Mouse (Mus musculus): ENCODE measurements around the gene Zic5.

The Zic5 gene

DNA sequence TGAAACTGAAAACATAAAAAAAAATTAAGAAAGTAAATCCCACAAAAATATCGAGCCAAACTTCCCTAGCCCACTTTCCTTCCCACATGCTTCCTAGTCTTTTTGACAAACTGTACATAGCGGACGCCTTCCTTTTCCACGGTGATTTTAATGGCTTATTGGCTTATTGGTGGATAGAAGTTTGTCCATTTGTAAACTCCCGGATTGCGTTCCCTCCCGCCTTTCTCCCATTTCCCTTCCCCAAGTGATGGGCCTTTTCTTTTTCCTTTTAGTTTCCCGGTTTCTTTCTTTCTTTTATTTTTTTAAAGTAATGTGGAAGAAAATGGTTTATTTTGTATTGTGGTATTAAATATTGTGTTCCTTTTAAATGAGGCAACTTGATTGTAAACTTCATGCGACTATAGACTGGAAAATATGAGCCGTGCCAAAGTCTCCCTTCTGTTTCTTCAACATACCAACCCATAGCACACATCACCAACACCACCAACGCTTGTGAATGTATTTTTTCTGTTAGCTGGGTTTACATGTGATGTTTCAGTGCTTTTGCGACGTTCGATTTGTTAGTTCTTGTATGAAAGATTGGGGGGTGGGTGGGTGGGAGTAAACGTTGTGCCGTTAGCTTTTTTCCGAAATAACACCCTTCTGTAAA lies 14.1 kb upstream of the Zic5 start:
- DNase-seq (ENCODE audit: low read depth): no peak

DNA sequence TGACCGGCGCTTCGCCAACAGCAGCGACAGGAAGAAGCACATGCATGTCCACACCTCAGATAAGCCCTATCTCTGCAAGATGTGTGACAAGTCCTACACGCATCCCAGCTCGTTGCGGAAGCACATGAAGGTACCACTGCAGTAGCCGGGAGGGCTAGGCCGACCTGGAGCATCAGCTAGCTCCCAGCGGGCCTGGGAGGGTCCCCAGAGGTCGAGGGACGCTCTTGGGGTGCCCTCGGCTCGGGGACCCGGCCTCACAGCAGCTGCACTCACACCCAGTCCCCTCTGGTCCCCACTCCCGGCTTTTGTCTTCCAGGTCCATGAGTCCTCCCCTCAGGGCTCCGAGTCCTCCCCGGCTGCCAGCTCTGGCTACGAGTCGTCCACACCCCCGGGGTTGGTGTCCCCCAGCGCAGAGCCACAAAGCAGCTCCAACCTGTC lies 13.1 kb upstream of the Zic5 start:
- DNase-seq (ENCODE audit: low read depth): no peak

DNA sequence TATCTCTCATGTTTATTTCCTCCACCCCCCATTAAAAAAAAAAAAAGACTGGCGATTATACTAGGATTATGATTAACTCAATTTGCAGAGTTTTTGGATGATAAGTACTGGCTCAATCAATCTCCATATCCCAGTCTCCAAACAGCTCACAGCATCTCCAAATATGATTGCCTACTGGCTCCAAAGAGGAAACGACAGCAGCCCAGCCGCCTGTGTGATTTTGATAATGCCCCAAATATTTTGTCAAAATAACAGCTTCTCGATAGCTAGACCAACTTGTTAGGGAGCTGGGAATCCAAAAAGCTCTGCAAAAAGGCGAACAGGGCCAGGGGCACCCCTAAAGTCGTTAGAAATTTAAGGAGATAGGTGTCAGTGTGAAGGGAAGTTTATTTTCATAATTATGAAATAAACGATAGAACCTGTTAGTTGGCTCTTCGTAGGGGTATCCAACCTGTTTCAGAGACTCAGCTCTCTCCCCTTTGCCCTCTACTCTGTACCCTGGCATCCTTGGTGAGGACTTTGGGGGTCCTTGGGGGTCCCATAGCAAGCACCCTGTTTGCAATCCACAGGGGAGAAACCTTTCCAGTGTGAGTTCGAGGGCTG lies 12.6 kb upstream of the Zic5 start:
- no peak for DNase-seq (ENCODE audit: low read depth)

DNA sequence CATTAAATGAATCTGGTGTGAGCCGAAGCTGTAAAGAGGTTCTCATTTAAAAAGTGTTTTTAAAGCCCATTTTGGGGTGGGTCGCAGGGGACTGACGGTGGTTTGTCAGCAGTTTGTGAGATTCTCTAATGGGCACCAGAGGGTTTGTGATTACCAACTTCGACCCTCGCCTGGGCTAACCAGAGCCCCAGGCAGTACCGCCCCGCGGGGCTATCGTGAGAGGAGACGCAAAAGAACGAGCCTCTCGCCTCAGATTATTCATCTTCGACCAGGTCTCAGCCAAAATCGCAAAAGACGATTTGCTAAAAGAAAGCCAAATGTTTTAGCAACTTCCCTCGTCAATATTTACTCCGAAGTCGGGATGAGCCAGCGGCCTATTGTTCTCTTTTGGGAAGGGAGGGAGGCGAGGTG lies 11.8 kb upstream of the Zic5 start:
- no peak for DNase-seq (ENCODE audit: low read depth)

DNA sequence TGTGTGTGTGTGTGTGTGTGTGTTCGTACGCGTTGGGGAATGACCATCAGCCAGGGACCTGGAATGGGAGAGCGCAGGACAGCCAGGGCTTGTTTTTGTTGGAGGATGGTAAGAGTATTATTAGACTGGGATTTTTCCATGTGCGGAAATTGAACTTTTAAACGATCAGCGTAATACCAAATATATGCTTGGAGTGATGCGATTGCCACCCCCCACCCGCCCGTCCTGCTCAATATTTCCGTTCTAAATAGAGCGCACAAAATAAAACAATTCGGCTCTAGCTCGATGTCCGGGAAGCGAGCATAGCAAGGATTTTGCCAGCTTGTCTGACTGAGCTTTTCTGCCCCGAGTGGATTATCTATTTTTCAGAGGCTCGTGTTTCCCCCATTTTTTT lies 11.3 kb upstream of the Zic5 start:
- DNase-seq (ENCODE audit: low read depth): no peak

DNA sequence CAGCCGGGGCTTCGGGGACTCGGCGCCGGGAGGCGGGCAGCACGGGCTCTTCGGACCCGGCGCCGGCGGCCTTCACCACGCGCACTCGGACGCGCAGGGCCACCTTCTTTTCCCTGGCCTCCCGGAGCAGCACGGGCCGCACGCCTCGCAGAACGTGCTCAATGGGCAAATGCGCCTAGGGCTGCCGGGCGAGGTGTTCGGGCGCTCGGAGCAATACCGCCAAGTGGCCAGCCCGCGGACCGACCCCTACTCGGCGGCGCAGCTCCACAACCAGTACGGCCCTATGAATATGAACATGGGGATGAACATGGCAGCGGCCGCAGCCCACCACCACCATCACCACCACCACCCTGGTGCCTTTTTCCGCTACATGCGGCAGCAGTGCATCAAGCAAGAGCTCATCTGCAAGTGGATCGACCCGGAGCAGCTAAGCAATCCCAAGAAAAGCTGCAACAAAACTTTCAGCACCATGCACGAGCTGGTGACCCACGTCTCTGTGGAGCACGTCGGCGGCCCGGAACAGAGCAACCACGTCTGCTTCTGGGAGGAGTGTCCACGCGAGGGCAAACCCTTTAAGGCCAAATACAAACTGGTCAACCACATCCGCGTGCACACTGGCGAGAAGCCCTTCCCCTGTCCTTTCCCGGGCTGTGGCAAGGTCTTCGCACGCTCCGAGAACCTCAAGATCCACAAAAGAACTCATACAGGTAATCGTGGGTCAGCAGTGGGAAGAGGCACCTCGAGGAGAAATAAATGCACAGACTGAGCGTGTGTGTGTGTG lies 10.8 kb upstream of the Zic5 start:
- DNase-seq (ENCODE audit: low read depth): no peak

DNA sequence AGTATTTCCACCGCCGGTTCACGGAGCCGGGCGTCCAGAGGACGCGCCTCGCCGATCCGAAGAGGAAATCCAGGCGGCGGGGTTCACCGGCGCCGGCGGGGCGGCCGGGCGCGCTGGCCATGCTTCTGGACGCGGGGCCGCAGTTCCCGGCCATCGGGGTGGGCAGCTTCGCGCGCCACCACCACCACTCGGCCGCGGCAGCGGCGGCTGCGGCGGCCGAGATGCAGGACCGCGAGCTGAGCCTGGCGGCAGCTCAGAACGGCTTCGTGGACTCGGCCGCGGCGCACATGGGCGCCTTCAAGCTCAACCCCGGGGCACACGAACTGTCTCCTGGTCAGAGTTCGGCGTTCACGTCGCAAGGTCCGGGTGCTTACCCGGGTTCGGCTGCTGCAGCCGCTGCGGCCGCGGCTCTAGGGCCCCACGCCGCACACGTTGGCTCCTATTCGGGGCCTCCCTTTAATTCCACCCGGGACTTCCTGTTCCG lies 10.1 kb upstream of the Zic5 start:
- DNase-seq (ENCODE audit: low read depth): no peak

DNA sequence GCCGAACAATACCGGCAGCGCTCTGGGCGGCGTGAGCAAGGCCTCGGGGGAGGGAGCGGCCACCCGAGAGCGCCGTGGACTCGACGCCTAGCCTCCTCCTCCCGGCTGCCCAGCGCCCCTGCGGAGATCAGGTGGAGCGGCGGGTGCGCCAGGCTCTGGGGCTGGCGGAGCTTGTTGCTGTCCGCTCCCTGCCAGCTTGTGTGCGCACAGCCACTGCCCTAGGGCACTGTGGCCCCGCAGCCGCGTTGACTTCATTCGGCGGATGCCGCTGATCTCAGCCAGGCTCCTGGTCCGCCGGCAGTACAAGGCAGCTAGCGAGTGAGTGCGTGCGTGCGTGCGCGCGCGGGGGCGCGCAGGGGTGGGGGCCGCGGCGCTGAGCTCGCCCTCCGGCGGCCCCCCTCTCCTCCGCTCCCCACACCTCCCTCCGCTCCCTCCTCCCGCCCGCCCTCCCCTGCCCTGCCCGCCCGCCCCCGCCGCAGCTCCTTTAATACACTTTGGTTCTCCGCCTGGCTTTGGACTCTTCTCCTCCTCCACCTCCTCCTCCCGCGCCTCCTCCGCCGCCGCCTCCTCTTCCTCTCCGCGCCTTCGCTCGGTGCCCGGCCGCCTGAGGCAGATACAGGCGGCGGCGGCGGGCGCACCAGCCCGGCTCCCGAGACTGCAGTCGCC lies 9.5 kb upstream of the Zic5 start, which contains the start of gene Zic2:
Gene Zic2 (plus strand): TSS at position 545 of the 666 bp plus-strand sequence.
- DNase-seq (ENCODE audit: low read depth): no peak

DNA sequence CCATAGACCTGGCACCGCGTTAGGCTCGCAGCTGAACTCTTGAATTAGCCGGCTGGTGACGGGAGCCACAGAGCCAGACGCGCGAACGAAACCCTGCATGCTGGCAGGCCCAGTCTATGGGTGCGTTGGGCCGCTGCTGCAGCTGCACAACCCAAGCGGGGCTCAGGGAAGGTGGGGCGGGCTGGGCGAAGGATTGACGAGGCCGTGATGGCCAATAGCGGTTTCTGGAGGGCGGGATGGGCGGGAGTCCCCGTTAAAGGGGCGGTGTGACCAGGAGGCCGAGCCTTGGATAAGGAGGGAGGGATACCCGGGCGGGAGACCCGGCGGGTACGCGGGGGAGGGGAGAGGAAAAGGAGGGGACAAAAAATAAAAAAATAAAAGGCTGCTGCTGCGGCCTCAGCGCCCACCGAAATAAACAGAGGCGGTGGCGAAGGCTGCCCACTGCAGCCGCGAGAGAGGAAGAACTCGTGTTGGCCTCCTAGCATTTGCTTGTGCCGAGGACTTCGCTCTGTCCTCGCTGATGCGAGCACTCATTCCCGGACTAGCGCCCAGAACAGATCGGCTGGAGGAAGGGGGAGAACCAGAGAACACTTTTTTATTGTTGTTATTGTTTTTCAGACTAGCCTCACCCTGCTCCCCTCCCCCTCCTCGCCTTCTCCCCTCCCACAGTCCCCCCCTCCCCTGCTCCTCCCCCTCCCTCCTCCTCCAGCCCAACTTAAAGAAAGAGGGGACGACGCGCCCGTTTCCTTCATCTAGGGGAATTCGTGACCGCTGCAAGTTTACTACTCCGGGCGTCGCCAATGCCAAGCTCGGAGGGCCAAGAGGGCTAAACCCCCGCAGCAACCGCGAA lies 8.8 kb upstream of the Zic5 start:
- DNase-seq (ENCODE audit: low read depth): no peak

DNA sequence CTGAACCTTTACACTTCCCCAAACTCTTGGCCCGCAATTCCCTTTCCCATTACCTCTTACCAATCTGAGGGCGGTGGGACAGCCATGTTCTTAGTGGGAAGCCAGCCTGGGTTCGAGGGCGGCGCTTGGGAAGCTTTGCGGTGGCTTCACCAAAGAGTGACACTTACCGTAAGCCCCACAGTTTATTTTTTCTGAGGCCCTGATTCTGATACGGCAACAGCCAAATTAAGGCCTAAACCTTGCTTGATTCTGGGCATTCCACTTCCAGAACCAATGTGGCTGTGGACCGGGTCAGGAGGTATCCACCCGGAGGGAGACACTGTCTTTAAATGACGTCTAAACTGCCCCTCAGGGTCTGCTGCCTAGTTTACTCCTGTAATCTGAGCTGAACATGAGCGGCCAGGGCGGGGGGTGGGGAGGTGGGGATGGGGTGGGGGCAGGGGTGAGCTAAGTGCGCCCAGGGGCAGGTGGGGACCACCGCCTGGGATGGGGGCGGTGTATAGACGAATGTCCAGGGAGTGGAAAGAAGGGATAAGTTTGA lies 7.8 kb upstream of the Zic5 start:
- no peak for DNase-seq (ENCODE audit: low read depth)

DNA sequence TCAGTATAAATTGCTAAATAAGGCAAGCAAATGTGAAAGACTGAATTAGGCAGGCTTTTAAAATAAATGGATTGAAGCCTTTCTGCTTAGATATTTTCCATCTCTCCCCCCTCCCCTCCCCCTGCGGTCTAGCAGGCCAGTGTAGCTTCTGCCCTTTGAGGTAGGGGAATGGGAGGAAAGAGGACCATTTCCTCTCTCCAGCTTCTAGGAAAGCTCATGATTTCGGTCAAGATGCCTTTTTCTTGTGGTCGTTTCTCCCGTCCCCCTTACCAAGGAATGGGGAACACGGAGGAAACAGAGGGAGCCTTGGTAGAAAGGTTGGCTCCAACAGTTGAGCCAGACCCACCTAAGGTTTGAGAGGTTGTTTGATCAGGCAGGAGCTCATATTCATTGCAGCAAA lies 7.2 kb upstream of the Zic5 start:
- DNase-seq (ENCODE audit: low read depth): no peak

DNA sequence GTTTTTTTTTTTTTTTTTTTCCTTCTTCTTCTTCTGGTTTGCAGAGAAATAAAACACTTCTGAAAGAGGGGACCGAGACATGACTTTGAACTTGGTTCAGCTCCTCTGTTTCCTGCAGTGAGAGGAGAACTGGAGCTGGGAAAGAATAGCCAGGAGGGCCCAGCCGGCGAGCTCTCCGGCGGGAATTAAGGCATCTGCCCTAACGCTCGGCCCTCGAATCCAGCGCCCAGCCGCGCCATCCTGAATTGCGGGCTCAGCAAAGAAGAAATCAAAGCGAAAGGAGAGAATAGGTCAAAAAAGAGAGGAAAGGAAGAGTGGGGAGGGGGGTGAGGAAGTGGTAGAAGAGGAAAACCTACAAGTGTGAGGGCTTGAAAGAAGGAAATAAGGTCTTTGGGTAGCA lies 6.7 kb upstream of the Zic5 start:
- DNase-seq (ENCODE audit: low read depth): no peak

DNA sequence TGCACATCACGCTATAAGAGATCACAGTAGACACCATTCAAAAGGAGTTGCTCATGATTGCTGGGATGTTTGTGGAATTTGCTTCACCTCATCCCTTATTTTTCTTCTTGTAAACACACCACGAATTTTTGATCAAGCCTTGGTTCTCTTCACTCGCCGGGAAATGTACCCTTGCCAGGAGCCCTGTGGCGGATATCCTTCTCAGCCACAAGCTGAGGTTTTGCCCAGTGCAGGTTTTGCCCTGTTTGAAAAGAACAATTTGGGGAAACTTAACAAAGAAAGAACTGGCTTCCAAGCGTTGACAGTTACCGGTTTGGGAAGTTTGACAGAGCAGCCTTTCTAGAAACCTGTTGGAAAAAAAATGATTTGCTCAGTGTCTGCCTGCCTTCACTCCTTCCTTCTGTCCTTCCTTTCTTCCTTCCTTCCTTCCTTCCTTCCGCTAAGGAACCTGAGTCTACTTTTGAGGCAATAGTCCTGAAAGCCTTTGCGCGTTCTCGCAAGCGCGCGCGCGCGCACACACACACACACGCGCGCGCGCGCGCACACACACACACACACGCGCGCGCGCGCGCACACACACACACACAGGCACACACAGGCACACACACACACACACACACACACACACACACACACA lies 6.1 kb upstream of the Zic5 start:
- no peak for DNase-seq (ENCODE audit: low read depth)

DNA sequence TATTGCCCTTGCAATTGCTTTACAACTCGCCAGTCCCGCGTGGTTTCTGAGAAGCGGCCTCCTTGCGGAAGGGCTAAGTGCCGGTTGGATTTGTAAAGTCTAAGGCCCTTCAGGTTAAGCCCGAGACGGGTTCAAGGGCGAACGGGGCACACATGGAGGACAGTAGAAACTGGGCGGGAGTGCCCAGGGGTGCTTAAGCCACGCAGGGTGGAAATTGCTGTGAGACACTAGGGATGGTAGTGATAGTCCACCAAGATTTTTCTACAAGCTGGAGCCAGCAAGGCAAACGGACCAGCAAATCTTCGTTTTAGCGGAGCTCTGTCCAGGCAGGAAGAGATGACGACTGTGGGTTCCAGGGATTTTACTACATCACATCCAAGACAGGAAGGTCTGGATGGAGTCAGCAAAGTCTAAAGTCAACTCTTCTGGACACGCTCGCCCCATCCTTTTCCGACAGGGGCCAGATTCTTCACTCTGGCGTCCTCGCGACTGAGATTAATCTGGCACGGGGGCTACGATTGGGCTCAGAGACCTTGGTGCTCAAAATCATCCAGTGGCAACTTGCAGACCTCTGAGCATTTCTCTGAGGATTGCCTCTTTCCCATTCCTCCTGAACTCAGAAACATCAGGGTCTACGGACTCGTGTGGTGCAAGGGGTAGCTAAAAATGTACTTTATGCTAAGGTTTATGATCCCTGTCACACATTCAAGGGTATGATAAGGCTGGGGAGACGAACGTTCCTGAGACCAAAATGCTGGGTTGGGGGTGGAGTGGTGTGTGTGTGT lies 3.7 kb upstream of the Zic5 start:
- no peak for DNase-seq (ENCODE audit: low read depth)

DNA sequence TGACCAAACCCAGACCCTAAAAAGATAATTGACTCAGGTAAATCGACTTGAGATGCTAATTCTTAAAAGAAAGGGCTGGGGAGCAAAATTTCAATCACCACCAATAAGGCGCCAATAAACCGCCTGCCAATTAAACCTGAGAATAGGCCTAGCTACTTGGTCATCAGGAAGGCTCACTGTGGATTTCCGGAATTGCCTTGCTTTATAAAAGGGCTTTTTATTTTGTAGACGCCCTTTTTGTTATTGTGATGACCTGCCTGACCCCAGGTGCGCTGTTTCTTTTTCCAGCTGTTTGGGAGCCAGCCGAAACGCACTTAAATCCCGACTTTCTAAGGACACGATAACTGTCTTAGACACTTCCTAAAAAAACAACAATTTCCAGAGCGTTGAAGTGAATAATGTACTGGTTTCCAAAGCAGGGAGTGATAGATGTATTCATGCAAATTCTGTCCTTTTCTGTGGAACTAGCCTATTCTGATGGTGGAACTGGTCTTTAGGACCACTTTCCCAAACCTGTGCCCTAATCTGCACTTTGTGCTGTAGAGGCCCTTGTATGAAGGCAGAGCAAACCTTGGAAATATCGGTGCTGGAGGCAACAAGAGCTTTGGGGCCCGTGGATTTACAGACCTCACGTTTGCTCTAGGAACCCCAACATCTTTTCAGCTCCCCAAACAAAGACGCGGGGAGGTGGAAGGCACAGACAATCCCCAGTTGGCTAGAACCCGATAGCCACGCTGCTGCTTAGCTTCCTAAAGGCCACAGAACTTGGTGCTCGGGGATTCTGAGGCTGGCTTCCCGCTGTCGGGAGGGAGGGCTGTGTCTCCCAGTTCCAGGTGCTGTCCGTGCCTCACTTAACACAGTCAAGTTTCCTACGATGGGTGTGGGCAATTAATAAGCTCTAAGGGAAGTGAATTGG lies 2.7 kb upstream of the Zic5 start:
- no peak for DNase-seq (ENCODE audit: low read depth)

DNA sequence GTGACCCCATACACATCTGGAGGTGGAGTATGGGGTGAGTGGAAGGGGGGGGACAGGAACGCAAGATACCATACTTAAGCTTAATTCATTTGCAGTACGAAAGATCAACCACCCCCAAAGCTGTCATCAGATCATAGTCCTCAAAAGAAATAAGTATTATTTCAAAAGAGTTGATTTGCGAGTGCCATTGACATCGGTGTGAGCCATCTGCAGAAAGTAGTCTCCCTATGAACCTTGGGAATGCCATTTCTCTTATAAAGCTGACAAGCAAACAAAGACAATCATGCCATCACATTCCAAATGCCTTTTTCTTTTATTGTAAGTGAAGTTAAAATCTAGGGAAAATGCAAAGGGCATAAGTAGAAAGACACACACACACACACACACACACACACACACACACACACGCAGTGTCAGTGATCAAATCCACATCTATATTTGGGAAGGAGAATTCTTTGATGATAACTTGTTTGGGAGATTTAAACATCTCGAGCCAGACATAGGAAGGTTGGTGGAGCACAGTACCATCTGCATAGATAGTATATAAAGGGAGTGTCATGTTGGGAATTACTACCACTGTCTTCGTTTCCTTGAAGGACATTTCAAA lies 1.4 kb upstream of the Zic5 start:
- DNase-seq (ENCODE audit: low read depth): no peak

DNA sequence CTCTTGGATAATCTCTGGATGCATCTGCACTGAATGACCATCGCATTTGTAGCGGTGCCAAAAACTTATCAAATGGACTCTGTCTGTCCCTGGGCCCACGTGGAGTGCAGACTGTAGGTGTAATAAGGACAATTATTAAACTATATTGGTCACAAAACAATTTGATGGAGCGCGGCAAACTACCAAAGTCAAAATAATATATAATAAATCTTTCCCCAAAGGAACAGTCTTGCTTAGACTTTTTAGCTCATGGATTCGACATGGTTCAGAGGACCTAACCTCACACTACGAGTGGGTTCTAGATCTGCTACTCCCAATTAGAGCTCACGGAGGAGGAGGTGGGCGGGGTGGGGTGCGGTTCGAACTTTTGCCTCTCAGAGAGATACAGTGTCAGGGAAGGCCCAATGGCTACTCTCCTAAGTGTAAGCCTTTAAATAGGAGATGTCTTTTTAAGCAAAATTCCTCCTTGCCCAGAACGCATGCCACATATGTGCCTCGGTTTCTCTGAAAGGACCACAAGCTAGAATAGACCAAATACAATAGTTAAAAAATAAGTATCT lies 534 bp upstream of the Zic5 start:
- DNase-seq (ENCODE audit: low read depth): no peak

DNA sequence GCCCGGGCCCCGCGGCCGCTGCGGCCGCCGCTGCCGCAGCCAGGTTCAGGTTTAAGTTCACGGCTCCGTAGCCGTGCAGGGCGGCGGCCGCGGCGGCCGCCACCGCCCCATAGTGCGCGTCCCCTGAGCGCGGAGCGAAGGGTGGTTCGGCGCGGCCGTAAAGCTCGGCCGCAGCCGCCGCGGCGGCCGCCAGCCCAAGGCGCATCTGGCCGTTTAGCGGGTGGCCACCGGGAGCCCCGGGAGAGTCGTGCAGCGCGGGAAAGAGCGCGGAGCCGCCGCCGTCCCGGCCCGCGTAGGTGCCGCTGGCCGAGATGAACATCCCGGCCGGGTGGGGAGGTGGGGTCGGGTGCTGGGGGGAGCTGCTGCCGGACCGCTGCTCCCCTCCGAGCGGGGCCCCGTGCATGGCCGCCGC lies 1.1 kb downstream of the Zic5 start:
- no peak for DNase-seq (ENCODE audit: low read depth)

Data from fibroblast of lung, adult 2 months (primary cell).